Mouse (Mus musculus) liver, embryonic 14.5 days (tissue): ENCODE results near the gene Usf3. TPM values are rescaled to one million over a fixed set of nuclear protein-coding genes. Genes with fewer than 3 reads are reported as not detected.

Experiments
- ATAC-seq: fragments of 200-750 bp; cut with Nextera tagmentation; 2 replicates; pipeline ENCODE4 v1.8.0; 2017; ENCODE audit warnings: moderate number of reproducible peaks, mild to moderate bottlenecking, moderate library complexity; ENCODE audit not compliant: insufficient read depth
- DNase-seq, 3 experiments: peaks; one replicate each; pipeline ENCODE4 v3.0.0-alpha.2; 2012 to 2013; ENCODE audit warnings: low read depth in 3 of 3, low spot score in 3 of 3
- H3K27ac ChIP-seq: fragments of 300-500 bp; sonication (generic); 2 replicates; pipeline ENCODE4 v1.5.1; 2014; ENCODE audit warnings: moderate library complexity, mild to moderate bottlenecking, control low read depth, inconsistent platforms
- H3K27me3 ChIP-seq: fragments of 300-500 bp; sonication (generic); 2 replicates; pipeline ENCODE4 v1.6.1; 2014; ENCODE audit warnings: mild to moderate bottlenecking, low read length, moderate library complexity; ENCODE audit not compliant: control insufficient read depth, insufficient read depth
- H3K36me3 ChIP-seq: fragments of 300-500 bp; sonication (generic); replicated peaks from 2 replicates; pipeline ENCODE4 v1.6.1; 2014; ENCODE audit warnings: low read depth; ENCODE audit not compliant: control insufficient read depth, insufficient read depth
- H3K4me1 ChIP-seq, 2 experiments: fragments of 200-500 bp in 1 of 2; fragments of 300-500 bp in 1 of 2; sonication (generic) in 1 of 2; replicated peaks; 2 replicates each; pipeline ENCODE4 v1.6.1; 2012 to 2014; ENCODE audit warnings: antibody characterized with exemption in 1 of 2, inconsistent platforms in 1 of 2, low read length in 1 of 2; ENCODE audit not compliant: control insufficient read depth in 2 of 2, insufficient read depth in 2 of 2
- H3K4me2 ChIP-seq: fragments of 300-500 bp; sonication (generic); 2 replicates; pipeline ENCODE4 v1.6.1; 2014; ENCODE audit warnings: low read depth, mild to moderate bottlenecking, control low read depth, moderate library complexity
- H3K4me3 ChIP-seq, 2 experiments: fragments of 200-500 bp in 1 of 2; fragments of 300-500 bp in 1 of 2; sonication (generic) in 1 of 2; 2 replicates each; pipeline ENCODE4 v1.5.1; 2012 to 2014; ENCODE audit warnings: low read depth in 2 of 2, low read length in 2 of 2, mild to moderate bottlenecking in 2 of 2, control low read depth in 1 of 2, inconsistent platforms in 1 of 2, moderate library complexity in 1 of 2; ENCODE audit not compliant: insufficient read depth in 1 of 2
- H3K9ac ChIP-seq: fragments of 300-500 bp; sonication (generic); replicated peaks from 2 replicates; pipeline ENCODE4 v1.6.1; 2014; ENCODE audit warnings: mild to moderate bottlenecking, control low read depth, moderate library complexity
- H3K9me3 ChIP-seq: fragments of 300-500 bp; sonication (generic); 2 replicates; pipeline ENCODE4 v1.6.1; 2016; ENCODE audit warnings: low read length, mixed read lengths; ENCODE audit not compliant: control insufficient read depth
- CTCF ChIP-seq: IDR thresholded peaks from 2 replicates; pipeline ENCODE4 v1.5.1; 2016; ENCODE audit warnings: antibody characterized with exemption, low read depth, control low read depth
- EP300 ChIP-seq: IDR thresholded peaks from 2 replicates; pipeline ENCODE4 v1.6.1; 2016; ENCODE audit warnings: antibody characterized with exemption, low read depth
- WGBS: fragments of 180-500 bp; shearing (Covaris S2); extraction: QIAGEN DNeasy Blood & Tissue Kit; methylation state at CpG from one replicate; pipeline ENCODE4 v1.1.7; 2014; ENCODE audit not compliant: insufficient replicate concordance; 5-methylcytosine and 5-hydroxymethylcytosine counted together
- polyA plus RNA-seq, 2 experiments: library from polyadenylated mRNA; depleted of rRNA in 1 of 2; stranded (reverse) in 1 of 2; unstranded in 1 of 2; fragments of >200 nt; fragmentation: Nextera tagmentation in 1 of 2; extraction: Ambion mirVana in 1 of 2; gene quantifications; 2 replicates each; pipeline versions ENCODE4 v1.2.1 to v1.2.3; 2012 to 2014

Gene Usf3
- polyA plus RNA-seq, 2 experiments, result 2.7 to 3.9 TPM

- DNase-seq (no peak), ATAC-seq (no peak)
- no peak overlapping the region for H3K27ac ChIP-seq
- H3K4me1 ChIP-seq, result peaks cover 0 to 2% of the 10 kb centered on the region in 2 experiments; a peak in 1 of 4 replicates
- TF ChIP-seq CTCF, result peak; percentile 53
- TF ChIP-seq EP300, result no peak
- H3K9me3 ChIP-seq, result no peaks in the 10 kb centered on the region
- H3K4me3 ChIP-seq, result no peak overlapping the region
- WGBS, result 55% methylated on average over 6 of the region's 6 CpGs
- H3K4me2 ChIP-seq, result no peak overlapping the region
- H3K9ac ChIP-seq, result no peak overlapping the region
- no peaks in the 10 kb centered on the region for H3K27me3 ChIP-seq
- H3K36me3 ChIP-seq, result peaks cover 17% of the 10 kb centered on the region
These were observed 18.5 kb upstream of the Usf3 start for GRCm38 (mm10) chr16:44154497-44155057.

GRCm38 (mm10) chr16:44159325-44159724 lies 13.7 kb upstream of the Usf3 start:
- no peak overlapping the region for H3K4me3 ChIP-seq
- ATAC-seq (no peak), DNase-seq (no peak)
- no peak for TF ChIP-seq CTCF
- TF ChIP-seq EP300, result no peak
- H3K9me3 ChIP-seq, result no peaks in the 10 kb centered on the region
- WGBS, result 49% methylated on average over 7 of the region's 7 CpGs
- H3K27ac ChIP-seq, result no peak overlapping the region
- H3K9ac ChIP-seq, result no peak overlapping the region
- H3K27me3 ChIP-seq, result no peaks in the 10 kb centered on the region
- H3K36me3 ChIP-seq, result peaks cover 25% of the 10 kb centered on the region
- H3K4me1 ChIP-seq, result 0 out of 4 replicates have a peak, but pooled peaks cover 0 to 2% of the 10 kb centered on the region in 2 experiments
- H3K4me2 ChIP-seq, result no peak overlapping the region

GRCm38 (mm10) chr16:44163831-44164230 lies 9.2 kb upstream of the Usf3 start:
- TF ChIP-seq EP300, result no peak
- no peak for TF ChIP-seq CTCF
- no peaks in the 10 kb centered on the region for H3K27me3 ChIP-seq
- H3K9me3 ChIP-seq, result no peaks in the 10 kb centered on the region
- H3K27ac ChIP-seq, result no peak overlapping the region
- H3K4me1 ChIP-seq, result no peaks in the 10 kb centered on the region
- peaks cover 14% of the 10 kb centered on the region for H3K36me3 ChIP-seq
- ATAC-seq (no peak), DNase-seq (no peak)
- no peak overlapping the region for H3K4me2 ChIP-seq
- 72% methylated on average over 2 of the region's 2 CpGs for WGBS
- no peak overlapping the region for H3K4me3 ChIP-seq
- no peak overlapping the region for H3K9ac ChIP-seq

- Histone ChIP-seq H3K4me1 (no peaks in the 10 kb centered on the region), H3K4me2 (no peak overlapping the region), H3K27me3 (no peaks in the 10 kb centered on the region), H3K9ac (no peak overlapping the region), H3K27ac (no peak overlapping the region), H3K4me3 (no peak overlapping the region), H3K9me3 (no peaks in the 10 kb centered on the region), H3K36me3 (peaks cover 4% of the 10 kb centered on the region)
- WGBS, result 56% methylated on average over 3 of the region's 3 CpGs
- no peak for DNase-seq
- ATAC-seq, result peak; percentile 50
- TF ChIP-seq EP300, result no peak
These were observed 7.9 kb upstream of the Usf3 start for GRCm38 (mm10) chr16:44165182-44165581.

- Histone ChIP-seq H3K4me1 (peaks cover 1 to 2% of the 10 kb centered on the region in 2 experiments; a peak in 3 of 4 replicates), H3K4me2 (no peak overlapping the region), H3K27ac (no peak overlapping the region), H3K36me3 (no peaks in the 10 kb centered on the region), H3K27me3 (no peaks in the 10 kb centered on the region), H3K9ac (no peak overlapping the region), H3K4me3 (no peak overlapping the region), H3K9me3 (no peaks in the 10 kb centered on the region)
- DNase-seq, result no peak
- no peak for ATAC-seq
- TF ChIP-seq EP300 (no peak), CTCF (no peak)
- 72% methylated on average over 4 of the region's 4 CpGs for WGBS
These were observed 4.1 kb upstream of the Usf3 start for GRCm38 (mm10) chr16:44168990-44169389.
